Mouse (Mus musculus): ENCODE measurements at regions not wholly inside any gene's neighbourhood (a gene's known extent, or its start where the extent isn't known, plus 50 kb on each side); places are given as distances from the start of the nearest gene placed in this dataset.

- TF ChIP-seq CTCF (IDR thresholded peaks at IDR 0.05; ENCODE audit: extremely low read depth, insufficient read length, insufficient replicate concordance, low read depth, low read length) (no peak), POLR2A (IDR thresholded peaks at IDR 0.05; ENCODE audit: low read depth, low read length) (no peak)
Measured at GRCm38 (mm10) chr6:24298562-24299212, 130.8 kb upstream of the Slc13a1 start.

Measured in small intestine, adult 2 months (tissue).